Mouse (Mus musculus) limb, embryonic 11.5 days (tissue): ENCODE results near the gene Muc15. TPM values are rescaled to one million over a fixed set of nuclear protein-coding genes. Genes with fewer than 3 reads are reported as not detected.

Experiments used
- ATAC-seq: fragments of 200-750 bp; cut with Nextera tagmentation; 2 replicates; pipeline ENCODE4 v1.8.0; 2017; ENCODE audit warnings: low read depth; ENCODE audit not compliant: insufficient number of reproducible peaks, low FRiP score, low TSS enrichment
- DNase-seq: peaks from one replicate; pipeline ENCODE4 v3.0.0-alpha.2; 2015; ENCODE audit warnings: low spot score
- H3K27ac ChIP-seq: fragments of 300-500 bp; sonication (generic); replicated peaks from 2 replicates; pipeline ENCODE4 v1.5.1; 2014; ENCODE audit warnings: low read depth, mild to moderate bottlenecking, low read length
- H3K27me3 ChIP-seq: fragments of 300-500 bp; sonication (generic); 2 replicates; pipeline ENCODE4 v1.6.1; 2014; ENCODE audit warnings: mild to moderate bottlenecking, low read length, mixed read lengths; ENCODE audit not compliant: control insufficient read depth, insufficient read depth
- H3K36me3 ChIP-seq: fragments of 300-500 bp; sonication (generic); 2 replicates; pipeline ENCODE4 v1.6.1; 2014; ENCODE audit warnings: mild to moderate bottlenecking, low read length, moderate library complexity, mixed read lengths; ENCODE audit not compliant: control insufficient read depth, insufficient read depth
- H3K4me1 ChIP-seq: fragments of 300-500 bp; sonication (generic); 2 replicates; pipeline ENCODE4 v1.6.1; 2014; ENCODE audit warnings: low read length, mixed read lengths; ENCODE audit not compliant: control insufficient read depth, insufficient read depth
- H3K4me2 ChIP-seq: fragments of 300-500 bp; sonication (generic); 2 replicates; pipeline ENCODE4 v1.6.1; 2014; ENCODE audit warnings: low read depth, mild to moderate bottlenecking, moderate library complexity; ENCODE audit not compliant: severe bottlenecking
- H3K4me3 ChIP-seq: fragments of 300-500 bp; sonication (generic); 2 replicates; pipeline ENCODE4 v1.5.1; 2014; ENCODE audit warnings: low read depth, low read length
- H3K9ac ChIP-seq: fragments of 300-500 bp; sonication (generic); 2 replicates; pipeline ENCODE4 v1.6.1; 2014; ENCODE audit warnings: mild to moderate bottlenecking, low read length
- H3K9me3 ChIP-seq: fragments of 300-500 bp; sonication (generic); 2 replicates; pipeline ENCODE4 v1.6.1; 2016; ENCODE audit warnings: low read length; ENCODE audit not compliant: control insufficient read depth
- WGBS: fragments of 180-500 bp; shearing (Covaris S2); extraction: QIAGEN DNeasy Blood & Tissue Kit; methylation state at CpG from one replicate; pipeline ENCODE4 v1.1.7; 2014; 5-methylcytosine and 5-hydroxymethylcytosine counted together
- polyA plus RNA-seq: library from polyadenylated mRNA; unstranded; fragments of >200 nt; fragmentation: Nextera tagmentation; extraction: Ambion mirVana; gene quantifications from 2 replicates; pipeline ENCODE4 v1.2.1, GENCODE M21; 2014

Muc15 gene
- not detected in 2 replicates for polyA plus RNA-seq

DNA sequence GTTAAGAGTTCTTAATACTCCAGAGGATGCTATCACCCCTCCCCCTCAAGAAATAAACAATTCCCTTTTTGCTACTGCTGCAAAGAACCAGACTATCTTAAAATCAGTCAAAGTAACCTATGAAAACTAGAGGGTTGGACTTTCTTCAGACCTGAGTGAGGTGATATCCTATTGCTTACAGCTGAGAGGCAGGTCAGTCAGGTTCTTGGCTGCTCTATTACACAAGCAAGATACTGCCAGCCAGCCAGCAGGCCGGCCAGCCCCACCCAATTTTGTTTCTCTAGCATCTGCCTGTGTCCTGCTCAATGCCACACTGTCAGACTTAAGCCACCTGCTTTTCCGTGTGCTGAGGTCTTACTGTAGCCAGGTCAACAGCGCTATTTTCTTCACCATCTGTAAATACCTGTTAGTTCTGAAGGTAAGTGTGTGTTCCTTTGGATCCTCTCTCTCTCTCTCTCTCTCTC, at the start of gene Muc15:
Muc15 (plus strand) TSS at position 51 of the 464 bp plus-strand sequence.
- WGBS, result 57% methylated on average over 3 of the region's 3 CpGs
- Histone ChIP-seq H3K27me3 (no peaks in the 10 kb centered on the region), H3K4me2 (no peak within 1 kb of the TSS), H3K36me3 (no peaks in the 10 kb centered on the region), H3K4me1 (no peaks in the 10 kb centered on the region), H3K9ac (no peak within 1 kb of the TSS), H3K4me3 (no peak within 1 kb of the TSS), H3K9me3 (no peaks in the 10 kb centered on the region), H3K27ac (no peak within 1 kb of the TSS)
- DNase-seq (no peak), ATAC-seq (no peak)

DNA sequence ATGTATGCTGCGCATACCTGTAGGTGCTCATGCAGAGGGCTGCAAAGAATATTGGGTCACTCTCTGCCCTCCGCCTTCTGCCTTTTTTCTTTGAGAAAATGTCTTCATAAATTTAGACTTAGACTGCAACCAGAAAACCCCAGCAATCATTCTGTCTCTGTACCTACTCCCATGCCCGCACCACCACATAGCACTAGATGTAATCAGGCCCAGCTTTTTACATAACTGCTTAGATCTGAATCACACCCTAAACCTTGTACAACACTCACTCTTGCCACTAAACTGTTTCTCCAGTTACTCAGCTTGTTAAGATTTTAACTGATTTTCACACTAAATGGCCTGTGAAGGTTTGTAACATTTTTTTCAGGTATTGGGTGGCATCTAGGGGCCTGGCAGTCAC, 11.7 kb upstream of the Muc15 start:
- no peaks in the 10 kb centered on the region for H3K27me3 ChIP-seq
- DNase-seq (no peak), ATAC-seq (no peak)
- no peaks in the 10 kb centered on the region for H3K36me3 ChIP-seq
- H3K4me3 ChIP-seq, result no peak overlapping the region
- H3K27ac ChIP-seq, result no peak overlapping the region
- no peaks in the 10 kb centered on the region for H3K4me1 ChIP-seq
- H3K9ac ChIP-seq, result no peak overlapping the region
- no peaks in the 10 kb centered on the region for H3K9me3 ChIP-seq
- WGBS, result 94% methylated on average over 3 of the region's 3 CpGs
- no peak overlapping the region for H3K4me2 ChIP-seq

DNA sequence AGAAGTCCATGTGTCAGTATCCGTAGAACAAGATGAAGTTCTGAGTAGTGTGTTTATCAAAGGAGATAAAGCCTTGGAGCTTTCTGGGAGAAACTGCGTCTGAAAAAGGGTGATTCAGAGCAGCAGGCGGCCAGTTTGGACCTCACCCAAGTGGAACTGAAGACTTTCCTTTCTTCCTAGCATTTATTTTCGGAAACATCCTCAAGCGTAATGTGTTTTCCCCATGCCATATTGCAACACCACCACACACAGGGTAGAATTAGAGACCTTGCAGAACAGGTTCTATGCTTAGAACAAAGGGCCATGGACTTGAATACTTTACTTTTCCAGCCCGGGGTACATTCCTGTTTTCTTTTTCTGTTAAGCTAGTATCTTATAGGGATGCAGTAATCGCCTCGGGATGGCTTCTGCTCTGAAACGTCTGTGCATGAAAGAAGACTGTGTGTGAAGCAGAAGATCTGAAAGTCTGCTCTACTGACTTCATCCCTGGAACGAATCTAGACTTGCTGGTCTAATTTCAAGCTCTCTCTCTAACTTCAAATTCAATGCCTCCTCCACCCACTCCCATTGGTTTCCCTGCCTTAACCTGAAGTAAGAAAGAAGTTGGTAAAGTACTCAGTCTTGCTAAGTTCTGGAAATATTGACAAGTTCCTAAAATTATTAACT, 11.0 kb upstream of the Muc15 start:
- no peaks in the 10 kb centered on the region for H3K4me1 ChIP-seq
- H3K4me2 ChIP-seq, result no peak overlapping the region
- no peak overlapping the region for H3K27ac ChIP-seq
- 83% methylated on average over 10 of the region's 10 CpGs for WGBS
- ATAC-seq, result no peak
- H3K4me3 ChIP-seq, result no peak overlapping the region
- DNase-seq, result no peak
- no peaks in the 10 kb centered on the region for H3K9me3 ChIP-seq
- H3K36me3 ChIP-seq, result no peaks in the 10 kb centered on the region
- no peaks in the 10 kb centered on the region for H3K27me3 ChIP-seq
- no peak overlapping the region for H3K9ac ChIP-seq

DNA sequence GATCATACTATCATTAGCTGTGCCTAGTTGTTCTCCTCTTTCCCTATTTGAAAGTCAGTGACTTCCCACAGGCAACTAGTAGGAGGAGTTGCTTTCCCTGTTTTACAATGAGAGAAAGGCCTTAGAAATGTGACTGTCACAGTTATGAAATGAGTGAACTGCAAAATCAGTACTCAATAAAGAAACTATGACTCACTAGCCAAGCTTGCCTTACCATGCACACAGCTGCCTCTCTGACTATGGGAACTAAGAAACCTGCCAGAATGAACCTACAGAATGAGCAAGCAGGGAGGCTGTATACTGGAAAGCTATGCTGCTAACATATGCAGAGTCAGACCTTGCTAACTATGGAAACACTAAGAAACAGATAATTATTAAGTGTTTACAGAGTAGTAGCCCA, 2.1 kb upstream of the Muc15 start:
- Histone ChIP-seq H3K9me3 (no peaks in the 10 kb centered on the region), H3K27ac (no peak overlapping the region), H3K4me3 (no peak overlapping the region), H3K36me3 (no peaks in the 10 kb centered on the region), H3K4me1 (no peaks in the 10 kb centered on the region), H3K27me3 (no peaks in the 10 kb centered on the region), H3K9ac (no peak overlapping the region), H3K4me2 (no peak overlapping the region)
- ATAC-seq (no peak), DNase-seq (no peak)

DNA sequence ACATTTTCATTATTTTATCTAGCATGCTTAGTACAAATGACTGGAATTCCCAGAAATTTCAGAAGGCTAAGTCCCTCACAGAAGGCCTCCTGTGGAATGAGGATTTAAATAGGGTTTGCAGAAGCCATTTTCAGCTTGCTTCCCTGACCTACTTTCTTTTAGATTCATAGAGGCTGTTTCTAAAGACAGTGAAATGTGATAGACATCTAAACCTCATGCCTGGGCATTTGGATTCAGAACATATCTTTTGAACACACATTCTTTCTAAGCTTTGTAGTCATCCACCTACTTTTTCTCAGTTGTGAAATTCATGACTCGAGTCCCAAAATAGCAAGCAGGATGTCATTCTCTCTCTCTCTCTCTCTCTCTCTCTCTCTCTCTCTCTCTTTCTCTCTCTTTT, 1.1 kb downstream of the Muc15 start:
- no peak overlapping the region for H3K27ac ChIP-seq
- no peaks in the 10 kb centered on the region for H3K4me1 ChIP-seq
- no peaks in the 10 kb centered on the region for H3K9me3 ChIP-seq
- no peak overlapping the region for H3K9ac ChIP-seq
- 89% methylated on average over 1 of the region's 1 CpGs for WGBS
- DNase-seq (no peak), ATAC-seq (no peak)
- H3K4me3 ChIP-seq, result no peak overlapping the region
- no peak overlapping the region for H3K4me2 ChIP-seq
- H3K36me3 ChIP-seq, result no peaks in the 10 kb centered on the region
- no peaks in the 10 kb centered on the region for H3K27me3 ChIP-seq

DNA sequence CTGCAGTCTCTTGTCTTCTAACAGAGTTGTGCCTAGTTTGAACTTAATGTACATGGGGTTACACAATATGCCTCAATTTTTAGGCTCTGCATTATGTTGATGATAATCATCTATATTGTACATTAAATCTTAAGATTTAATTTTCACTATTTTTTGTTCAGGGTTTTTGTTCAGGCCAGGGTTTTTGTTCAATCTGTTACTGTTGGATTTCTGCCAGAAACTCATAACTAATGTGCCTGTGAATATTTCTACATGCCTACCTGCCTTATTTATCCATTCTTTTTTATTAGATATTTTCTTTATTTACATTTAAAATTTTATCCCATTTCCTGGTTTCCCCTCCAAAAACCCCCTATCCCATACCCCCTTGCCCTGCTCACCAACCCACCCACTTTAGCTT, 5.0 kb downstream of the Muc15 start:
- ATAC-seq (no peak), DNase-seq (no peak)
- Histone ChIP-seq H3K36me3 (no peaks in the 10 kb centered on the region), H3K27me3 (no peaks in the 10 kb centered on the region), H3K27ac (no peak overlapping the region), H3K4me3 (no peak overlapping the region), H3K9me3 (no peaks in the 10 kb centered on the region), H3K9ac (no peak overlapping the region), H3K4me2 (no peak overlapping the region), H3K4me1 (no peaks in the 10 kb centered on the region)

DNA sequence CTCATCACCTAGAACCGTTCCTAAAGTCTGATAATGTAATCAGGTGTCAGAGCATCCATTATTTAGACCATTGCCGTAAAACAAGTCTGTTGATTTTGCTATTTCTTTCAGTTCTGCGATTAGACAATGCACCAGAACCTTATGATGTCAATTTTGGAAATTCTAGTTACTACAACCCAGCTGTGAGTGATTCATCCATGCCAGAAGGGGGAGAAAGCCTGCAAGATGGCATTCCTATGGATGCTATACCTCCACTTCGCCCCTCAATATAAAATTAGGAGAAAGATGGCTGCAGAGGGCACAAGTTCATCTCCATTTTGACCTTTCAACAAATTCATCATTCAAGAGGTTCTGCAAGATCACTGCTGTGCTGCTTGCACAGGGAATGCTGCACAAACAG, 16.1 kb downstream of the Muc15 start:
- Histone ChIP-seq H3K36me3 (no peaks in the 10 kb centered on the region), H3K4me2 (no peak overlapping the region), H3K27ac (no peak overlapping the region), H3K27me3 (no peaks in the 10 kb centered on the region), H3K9ac (no peak overlapping the region), H3K9me3 (no peaks in the 10 kb centered on the region), H3K4me3 (no peak overlapping the region), H3K4me1 (no peaks in the 10 kb centered on the region)
- ATAC-seq, result no peak
- no peak for DNase-seq
- WGBS, result 84% methylated on average over 4 of the region's 4 CpGs

DNA sequence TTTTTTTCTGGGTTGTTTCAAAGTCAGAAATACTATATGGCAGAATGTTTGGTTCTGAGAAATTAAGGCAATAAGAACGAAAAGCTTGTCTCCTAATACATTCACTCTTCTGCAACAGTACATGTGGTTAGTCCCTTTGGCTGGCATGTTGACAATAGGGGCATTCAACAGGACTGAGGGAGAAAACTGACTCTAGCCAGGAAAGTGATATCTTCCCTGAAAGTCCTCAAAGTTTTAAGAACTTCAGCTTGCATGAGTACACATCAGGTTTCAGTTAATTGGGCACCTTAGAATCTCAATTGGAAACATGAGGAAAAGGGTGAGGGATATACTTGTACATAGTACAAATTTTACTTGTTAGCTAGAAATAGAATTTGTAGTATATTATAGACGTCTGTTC, 16.8 kb downstream of the Muc15 start:
- H3K27me3 ChIP-seq, result no peaks in the 10 kb centered on the region
- no peak overlapping the region for H3K9ac ChIP-seq
- WGBS, result 55% methylated on average over 2 of the region's 2 CpGs
- H3K27ac ChIP-seq, result no peak overlapping the region
- no peaks in the 10 kb centered on the region for H3K9me3 ChIP-seq
- no peaks in the 10 kb centered on the region for H3K36me3 ChIP-seq
- ATAC-seq (no peak), DNase-seq (no peak)
- no peak overlapping the region for H3K4me3 ChIP-seq
- H3K4me2 ChIP-seq, result no peak overlapping the region
- no peaks in the 10 kb centered on the region for H3K4me1 ChIP-seq

DNA sequence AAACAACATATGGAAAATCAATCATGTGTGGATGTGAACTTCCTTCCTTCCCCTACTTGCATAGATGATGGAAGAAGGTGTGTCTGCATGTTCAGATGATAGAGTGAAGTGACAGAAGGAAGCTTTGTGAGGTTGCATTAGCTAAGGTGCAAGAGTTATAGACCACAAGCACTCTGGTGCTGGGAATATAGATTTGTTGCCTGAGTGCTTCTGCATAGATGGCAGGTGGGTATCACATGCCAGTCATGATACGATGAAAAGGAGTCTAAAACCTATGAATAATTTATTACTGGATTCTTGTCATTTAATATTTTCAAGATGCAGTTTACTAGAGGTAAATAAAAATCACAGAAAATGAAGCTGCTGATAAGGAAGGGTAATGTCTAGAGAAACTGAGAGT, 18.6 kb downstream of the Muc15 start:
- ATAC-seq, result no peak
- WGBS, result 98% methylated on average over 1 of the region's 1 CpGs

More for the DNA sequence above, 18.6 kb downstream of the Muc15 start:
- Histone ChIP-seq H3K27me3 (no peaks in the 10 kb centered on the region), H3K4me2 (no peak overlapping the region), H3K9me3 (no peaks in the 10 kb centered on the region), H3K9ac (no peak overlapping the region), H3K36me3 (no peaks in the 10 kb centered on the region), H3K27ac (no peak overlapping the region), H3K4me3 (no peak overlapping the region), H3K4me1 (no peaks in the 10 kb centered on the region)
- DNase-seq, result no peak
